Mouse (Mus musculus): ENCODE results near the gene Epb41l5. TPM values are rescaled to one million over a fixed set of nuclear protein-coding genes. Genes with fewer than 3 reads are reported as not detected.

The Epb41l5 gene
- polyA plus RNA-seq, 1 experiment from 2014 or later: 17.1 TPM

DNA sequence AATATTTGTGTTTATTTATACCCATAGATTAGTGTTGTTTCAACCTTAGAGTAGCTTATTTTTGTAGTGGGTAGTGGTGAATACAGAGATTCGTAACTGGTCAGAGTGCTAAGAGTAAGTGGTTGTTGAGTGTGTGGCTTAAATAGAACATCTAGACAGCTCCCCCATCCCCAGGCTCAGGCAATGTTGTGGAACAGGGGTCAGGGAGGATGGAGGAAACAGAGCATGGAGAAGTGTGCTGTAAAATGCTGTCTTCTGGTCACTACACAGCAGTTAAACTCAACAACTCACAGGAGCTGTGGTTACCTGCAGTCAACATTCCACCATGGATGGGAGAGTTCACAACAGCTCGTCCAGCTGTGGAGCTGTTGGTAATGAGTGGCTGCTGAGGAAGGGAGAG, 63.8 kb downstream of the Epb41l5 start:
- Histone ChIP-seq H3K4me1 (no peaks in the 10 kb centered on the region), H3K27me3 (replicated peaks) (no peaks in the 10 kb centered on the region), H3K36me3 (no peaks in the 10 kb centered on the region), H3K4me2 (no peak overlapping the region), H3K9me3 (replicated peaks) (no peaks in the 10 kb centered on the region), H3K4me3 (replicated peaks) (no peak overlapping the region), H3K27ac (replicated peaks) (no peak overlapping the region), H3K9ac (replicated peaks) (no peak overlapping the region)
- no peak for ATAC-seq (ENCODE audit: low FRiP score)
- 77% methylated on average over 2 of the region's 2 CpGs for WGBS

- Histone ChIP-seq H3K9ac (replicated peaks) (no peak overlapping the region), H3K36me3 (peaks cover 2% of the 10 kb centered on the region; the same call in 1 of the 2 replicates), H3K4me2 (no peak overlapping the region), H3K9me3 (replicated peaks) (no peaks in the 10 kb centered on the region), H3K4me3 (replicated peaks) (no peak overlapping the region), H3K27me3 (replicated peaks) (no peaks in the 10 kb centered on the region), H3K27ac (replicated peaks) (no peak overlapping the region), H3K4me1 (no peaks in the 10 kb centered on the region)
- WGBS: 83% methylated on average over 1 of the region's 1 CpGs
- ATAC-seq (ENCODE audit: low FRiP score): no peak
Observed at GRCm38 (mm10) chr1:119570134-119570533, 78.7 kb downstream of the Epb41l5 start.

- Histone ChIP-seq H3K27ac (replicated peaks) (no peak overlapping the region), H3K27me3 (replicated peaks) (no peaks in the 10 kb centered on the region), H3K9me3 (replicated peaks) (no peaks in the 10 kb centered on the region), H3K4me2 (no peak overlapping the region), H3K9ac (replicated peaks) (no peak overlapping the region), H3K4me3 (replicated peaks) (no peak overlapping the region), H3K4me1 (no peaks in the 10 kb centered on the region), H3K36me3 (peaks cover 8% of the 10 kb centered on the region; the same call in 1 of the 2 replicates)
- no peak for ATAC-seq (ENCODE audit: low FRiP score)
- 96% methylated on average over 4 of the region's 4 CpGs for WGBS
Observed at GRCm38 (mm10) chr1:119565531-119565930, 83.3 kb downstream of the Epb41l5 start.

DNA sequence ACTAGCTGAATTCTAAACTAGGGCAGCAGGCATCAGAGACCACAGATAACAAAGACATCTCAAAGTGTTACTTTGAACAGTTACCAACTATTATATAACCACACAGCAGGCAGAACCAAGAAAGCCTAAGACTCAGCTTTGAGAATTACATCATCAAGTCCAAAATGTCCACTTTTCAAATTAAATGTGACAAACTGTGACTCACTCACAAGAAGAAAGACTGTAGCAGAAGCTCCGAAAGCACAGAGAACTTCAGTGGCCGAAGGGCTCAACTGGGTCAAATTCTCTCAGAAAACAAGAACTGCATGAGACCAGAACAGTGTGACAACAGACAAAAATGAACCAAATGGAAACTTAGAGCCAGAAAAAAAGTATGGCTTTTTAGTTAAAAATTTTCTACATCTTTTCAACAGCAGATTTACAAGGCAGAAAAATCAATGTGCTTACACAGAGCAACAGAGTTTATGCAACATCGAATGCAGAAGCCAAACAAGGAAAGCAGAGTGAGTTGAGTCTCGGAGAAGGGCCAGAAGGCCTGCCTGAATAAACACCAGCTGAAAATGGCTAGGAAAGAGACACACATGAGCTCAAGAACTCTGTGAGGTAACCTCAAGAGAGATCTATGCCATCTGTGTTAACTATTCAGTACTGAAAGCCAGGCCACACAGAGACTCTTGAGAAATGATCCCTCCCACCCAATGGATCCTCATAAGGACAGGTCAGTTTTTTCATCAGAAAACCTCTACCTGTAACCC, 91.0 kb downstream of the Epb41l5 start:
- no peaks in the 10 kb centered on the region for H3K4me1 ChIP-seq
- no peak overlapping the region for H3K9ac ChIP-seq (replicated peaks)
- H3K27ac ChIP-seq (replicated peaks): no peak overlapping the region
- H3K9me3 ChIP-seq (replicated peaks): no peaks in the 10 kb centered on the region
- 0 out of 2 replicates have a peak, but pooled peaks cover 10% of the 10 kb centered on the region for H3K36me3 ChIP-seq
- H3K4me2 ChIP-seq: no peak overlapping the region
- no peaks in the 10 kb centered on the region for H3K27me3 ChIP-seq (replicated peaks)
- H3K4me3 ChIP-seq (replicated peaks): no peak overlapping the region
- WGBS: 93% methylated on average over 4 of the region's 4 CpGs
- ATAC-seq (ENCODE audit: low FRiP score): no peak

- no peaks in the 10 kb centered on the region for H3K4me1 ChIP-seq
- H3K4me3 ChIP-seq (replicated peaks): no peak overlapping the region
- WGBS: 85% methylated on average over 5 of the region's 5 CpGs
- H3K27ac ChIP-seq (replicated peaks): no peak overlapping the region
- H3K36me3 ChIP-seq: 0 out of 2 replicates have a peak, but pooled peaks cover 4% of the 10 kb centered on the region
- H3K9me3 ChIP-seq (replicated peaks): no peaks in the 10 kb centered on the region
- no peak overlapping the region for H3K9ac ChIP-seq (replicated peaks)
- H3K27me3 ChIP-seq (replicated peaks): no peaks in the 10 kb centered on the region
- ATAC-seq (ENCODE audit: low FRiP score): no peak
- no peak overlapping the region for H3K4me2 ChIP-seq
Observed at GRCm38 (mm10) chr1:119555651-119556050, 93.1 kb downstream of the Epb41l5 start.

DNA sequence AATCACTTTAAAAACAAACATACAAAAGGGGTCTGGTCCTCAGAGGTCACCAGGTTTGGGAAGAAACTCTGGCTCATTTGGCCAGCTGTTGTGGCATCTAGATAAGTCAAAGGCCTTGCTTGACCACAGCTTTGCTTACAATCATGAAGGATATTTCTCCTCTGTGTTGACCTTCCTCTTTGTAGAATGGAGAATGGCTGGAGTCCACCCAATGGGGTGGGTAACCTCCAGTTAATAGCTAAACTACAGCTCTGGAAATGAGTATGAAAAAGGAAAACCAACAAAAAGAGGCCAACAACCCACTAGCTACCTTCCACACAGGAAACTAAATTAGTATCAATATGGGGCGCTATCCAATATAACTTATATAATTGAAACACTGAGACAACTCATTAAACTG, 97.1 kb downstream of the Epb41l5 start:
- 97% methylated on average over 1 of the region's 1 CpGs for WGBS
- Histone ChIP-seq H3K27me3 (replicated peaks) (no peaks in the 10 kb centered on the region), H3K4me1 (no peaks in the 10 kb centered on the region)

GRCm38 (mm10) chr1:119550064-119550463, 98.7 kb downstream of the Epb41l5 start:
- WGBS: 91% methylated on average over 2 of the region's 2 CpGs
- Histone ChIP-seq H3K4me2 (no peak overlapping the region), H3K4me1 (no peaks in the 10 kb centered on the region), H3K27me3 (replicated peaks) (no peaks in the 10 kb centered on the region), H3K4me3 (replicated peaks) (no peak overlapping the region), H3K36me3 (peaks cover 9% of the 10 kb centered on the region; the same call in 1 of the 2 replicates), H3K9ac (replicated peaks) (no peak overlapping the region), H3K9me3 (replicated peaks) (no peaks in the 10 kb centered on the region), H3K27ac (replicated peaks) (no peak overlapping the region)
- ATAC-seq (ENCODE audit: low FRiP score): no peak

More for the DNA sequence above, 97.1 kb downstream of the Epb41l5 start:
- ATAC-seq (ENCODE audit: low FRiP score): no peak
- Histone ChIP-seq H3K4me2 (no peak overlapping the region), H3K9ac (replicated peaks) (no peak overlapping the region), H3K9me3 (replicated peaks) (no peaks in the 10 kb centered on the region), H3K36me3 (0 out of 2 replicates have a peak, but pooled peaks cover 9% of the 10 kb centered on the region), H3K4me3 (replicated peaks) (no peak overlapping the region), H3K27ac (replicated peaks) (no peak overlapping the region)

- ATAC-seq (ENCODE audit: low FRiP score): no peak
- Histone ChIP-seq H3K9ac (replicated peaks) (no peak overlapping the region), H3K4me1 (no peaks in the 10 kb centered on the region), H3K36me3 (peaks cover 9% of the 10 kb centered on the region; the same call in 1 of the 2 replicates), H3K4me2 (no peak overlapping the region), H3K27me3 (replicated peaks) (no peaks in the 10 kb centered on the region), H3K9me3 (replicated peaks) (no peaks in the 10 kb centered on the region), H3K4me3 (replicated peaks) (no peak overlapping the region), H3K27ac (replicated peaks) (no peak overlapping the region)
- 89% methylated on average over 7 of the region's 7 CpGs for WGBS
Observed at GRCm38 (mm10) chr1:119549327-119549689, 99.5 kb downstream of the Epb41l5 start.

GRCm38 (mm10) chr1:119548668-119549326, 100.0 kb downstream of the Epb41l5 start:
- H3K4me2 ChIP-seq: no peak overlapping the region
- H3K4me3 ChIP-seq (replicated peaks): no peak overlapping the region
- H3K36me3 ChIP-seq: peaks cover 6% of the 10 kb centered on the region; the same call in 1 of the 2 replicates
- H3K27me3 ChIP-seq (replicated peaks): no peaks in the 10 kb centered on the region
- no peaks in the 10 kb centered on the region for H3K9me3 ChIP-seq (replicated peaks)
- no peak overlapping the region for H3K9ac ChIP-seq (replicated peaks)
- no peak overlapping the region for H3K27ac ChIP-seq (replicated peaks)
- peak; percentile 53; the same call in 1 of the 2 replicates for ATAC-seq (ENCODE audit: low FRiP score)
- 73% methylated on average over 7 of the region's 7 CpGs for WGBS
- H3K4me1 ChIP-seq: no peaks in the 10 kb centered on the region

DNA sequence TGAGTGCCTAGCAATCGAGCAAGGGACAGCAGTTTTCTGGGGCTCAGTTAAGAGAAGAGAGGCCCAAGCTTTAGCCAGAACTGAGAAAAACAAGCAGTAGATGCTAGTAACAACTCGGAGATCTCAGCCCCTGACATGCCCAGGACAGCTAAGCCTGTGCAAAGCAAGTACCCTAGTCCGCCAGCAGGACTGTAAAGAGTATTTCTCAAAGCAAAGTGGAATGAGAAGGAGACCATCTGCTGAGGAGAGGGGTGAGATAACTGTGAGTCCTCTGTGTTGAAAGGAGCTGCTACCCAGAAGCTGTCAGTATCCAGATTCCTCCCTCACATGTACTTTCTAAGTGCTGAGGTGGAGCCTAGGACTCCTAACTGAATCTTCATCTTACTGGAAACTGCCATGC, 102.3 kb downstream of the Epb41l5 start:
- ATAC-seq (ENCODE audit: low FRiP score): no peak
- H3K9ac ChIP-seq (replicated peaks): no peak overlapping the region
- WGBS: 85% methylated on average over 3 of the region's 3 CpGs
- no peaks in the 10 kb centered on the region for H3K27me3 ChIP-seq (replicated peaks)
- no peak overlapping the region for H3K4me2 ChIP-seq
- H3K4me1 ChIP-seq: no peaks in the 10 kb centered on the region
- H3K9me3 ChIP-seq (replicated peaks): no peaks in the 10 kb centered on the region
- H3K4me3 ChIP-seq (replicated peaks): no peak overlapping the region
- no peak overlapping the region for H3K27ac ChIP-seq (replicated peaks)
- peaks cover 4% of the 10 kb centered on the region; the same call in 1 of the 2 replicates for H3K36me3 ChIP-seq

DNA sequence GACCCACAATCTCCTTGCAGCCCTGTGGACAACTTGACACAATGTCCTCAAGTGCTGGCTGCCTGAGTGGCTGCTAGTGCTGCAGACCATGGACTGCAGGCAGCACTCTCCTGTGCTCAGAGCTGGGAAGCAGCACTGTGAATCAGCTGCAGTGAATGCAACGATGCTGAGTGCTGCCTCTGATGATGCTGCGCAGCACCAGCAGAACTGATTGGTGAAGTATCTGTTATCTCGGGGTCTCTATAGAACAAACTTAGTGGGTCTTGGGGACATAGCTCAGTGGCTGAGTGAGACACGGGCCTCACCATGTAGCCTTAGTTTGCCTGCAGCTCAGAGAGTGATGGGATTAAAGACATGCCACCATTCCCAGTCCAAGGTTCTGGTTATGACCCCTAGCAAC, 103.1 kb downstream of the Epb41l5 start:
- no peaks in the 10 kb centered on the region for H3K27me3 ChIP-seq (replicated peaks)
- WGBS: 97% methylated on average over 4 of the region's 4 CpGs
- ATAC-seq (ENCODE audit: low FRiP score): no peak
- H3K9ac ChIP-seq (replicated peaks): no peak overlapping the region
- no peak overlapping the region for H3K4me3 ChIP-seq (replicated peaks)
- no peaks in the 10 kb centered on the region for H3K4me1 ChIP-seq
- H3K27ac ChIP-seq (replicated peaks): no peak overlapping the region
- peaks cover 4% of the 10 kb centered on the region; the same call in 1 of the 2 replicates for H3K36me3 ChIP-seq
- H3K9me3 ChIP-seq (replicated peaks): no peaks in the 10 kb centered on the region
- H3K4me2 ChIP-seq: no peak overlapping the region

DNA sequence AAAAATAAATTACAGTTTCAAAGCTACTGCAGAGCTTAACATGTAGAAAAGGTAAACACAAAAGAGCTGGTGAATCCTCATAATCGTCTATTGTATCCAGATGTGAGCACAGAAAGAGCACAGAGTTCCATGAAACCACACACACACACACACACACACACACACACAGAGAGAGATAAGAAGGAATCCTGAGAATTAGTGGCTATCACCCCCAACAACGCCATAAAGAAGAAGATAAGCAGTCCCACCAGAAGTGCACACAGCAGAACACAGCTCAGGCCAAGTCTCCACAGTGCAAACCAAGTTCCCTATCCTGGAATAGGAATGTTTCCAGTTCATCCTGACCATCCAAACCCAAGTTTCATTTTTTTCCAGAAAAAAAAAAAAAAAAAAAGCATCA, 103.6 kb downstream of the Epb41l5 start:
- H3K27ac ChIP-seq (replicated peaks): no peak overlapping the region
- H3K4me1 ChIP-seq: no peaks in the 10 kb centered on the region
- WGBS: 84% methylated on average over 2 of the region's 2 CpGs
- ATAC-seq (ENCODE audit: low FRiP score): no peak
- no peak overlapping the region for H3K4me2 ChIP-seq
- H3K9me3 ChIP-seq (replicated peaks): no peaks in the 10 kb centered on the region
- H3K4me3 ChIP-seq (replicated peaks): no peak overlapping the region
- H3K27me3 ChIP-seq (replicated peaks): no peaks in the 10 kb centered on the region
- H3K9ac ChIP-seq (replicated peaks): no peak overlapping the region
- H3K36me3 ChIP-seq: peaks cover 4% of the 10 kb centered on the region; the same call in 1 of the 2 replicates
